Mouse (Mus musculus) megakaryocyte, adult 5-6 weeks (primary cell): ENCODE data around the gene Snap91. TPM values are rescaled to one million over a fixed set of nuclear protein-coding genes. Genes with fewer than 3 reads are reported as not detected.

ENCODE experiments used
- total RNA-seq, 2 experiments: library from RNA; stranded (forward) in 1 of 2; stranded (reverse) in 1 of 2; fragments of 153-499, 151-499 nt in 1 of 2; fragments of 221-1000, 200-1000 nt in 1 of 2; gene quantifications; 2 replicates each; pipeline versions ENCODE4 v1.2.3 to v1.2.4; 2015 to 2017

Snap91 gene
- total RNA-seq, 2 experiments from 2014 or later = not detected

Other genes with a start within 250 kb of the Snap91 start
- gene Me1, start 184.7 kb downstream of the Snap91 start, total RNA-seq (2015) = not detected in 2 replicates
- not detected in 2 replicates for gene Me1, start 184.7 kb downstream of the Snap91 start, total RNA-seq (2017)
- gene Prss35, start 137.0 kb downstream of the Snap91 start, total RNA-seq (2015) = not detected in 2 replicates
- not detected in 2 replicates for gene Prss35, start 137.0 kb downstream of the Snap91 start, total RNA-seq (2017)
- not detected in 2 replicates for gene Ripply2, start 134.9 kb upstream of the Snap91 start, total RNA-seq (2015)
- gene Ripply2, start 134.9 kb upstream of the Snap91 start, total RNA-seq (2017) = not detected in 2 replicates
- gene Cyb5r4, start 141.4 kb upstream of the Snap91 start, total RNA-seq (2015) = 189 and 205 TPM in 2 replicates
- 163 and 177 TPM in 2 replicates for gene Cyb5r4, start 141.4 kb upstream of the Snap91 start, total RNA-seq (2017)